Mouse (Mus musculus) CH12.LX (cell line): Measurements from ENCODE around the gene Pfkfb3. TPM values are rescaled to one million over a fixed set of nuclear protein-coding genes. Genes with fewer than 3 reads are reported as not detected.
"Not testable (repeated sequence)": the region's sequence is repeated elsewhere in the genome, so short reads cannot be mapped to it uniquely, and the experiment has no call there.

Source experiments
- DNase-seq: peaks from one replicate; pipeline ENCODE4 v3.0.0-alpha.2; 2013; ENCODE audit errors: extremely low read depth
- H3K27ac ChIP-seq: 2 replicates; pipeline ENCODE4 v1.5.1; 2012; ENCODE audit warnings: low read depth, mild to moderate bottlenecking, control low read depth, moderate library complexity; ENCODE audit not compliant: insufficient read depth
- H3K27me3 ChIP-seq: replicated peaks from 2 replicates; pipeline ENCODE3; 2012; ENCODE audit warnings: inconsistent platforms
- H3K36me3 ChIP-seq, 2 experiments: replicated peaks in 1 of 2; 2 replicates each; pipeline versions ENCODE3 to v1.6.1; 2012; ENCODE audit warnings: inconsistent platforms in 1 of 2, low read length in 1 of 2, mild to moderate bottlenecking in 1 of 2, mixed read lengths in 1 of 2, moderate library complexity in 1 of 2; ENCODE audit not compliant: control insufficient read depth in 1 of 2, insufficient read depth in 1 of 2
- H3K4me1 ChIP-seq, 2 experiments: 2 replicates each; pipeline ENCODE4 v1.6.1; 2012; ENCODE audit warnings: inconsistent platforms in 1 of 2, moderate library complexity in 1 of 2; ENCODE audit not compliant: insufficient read depth in 2 of 2, control insufficient read depth in 1 of 2
- H3K4me2 ChIP-seq: 2 replicates; pipeline ENCODE4 v1.6.1; 2012; ENCODE audit warnings: low read depth, mild to moderate bottlenecking, control low read depth; ENCODE audit not compliant: poor library complexity, insufficient read depth, severe bottlenecking
- H3K4me3 ChIP-seq, 3 experiments: fragments of 150-350 bp in 1 of 3; sonication (generic) in 1 of 3; replicated peaks in 1 of 3; 2 replicates each; pipeline versions ENCODE3 to v1.5.1; 2011 to 2012; ENCODE audit warnings: low read depth in 2 of 3, low read length in 2 of 3, mild to moderate bottlenecking in 2 of 3, moderate library complexity in 2 of 3, control low read depth in 1 of 3, improper control_type of control experiment in 1 of 3, inconsistent platforms in 1 of 3, mixed read lengths in 1 of 3; ENCODE audit not compliant: poor library complexity in 1 of 3
- H3K79me2 ChIP-seq: replicated peaks from 2 replicates; pipeline ENCODE4 v1.6.1; 2012; ENCODE audit warnings: mild to moderate bottlenecking, moderate library complexity; ENCODE audit not compliant: control insufficient read depth, poor library complexity, insufficient read depth, severe bottlenecking; ENCODE audit errors: extremely low read depth
- H3K9ac ChIP-seq: 2 replicates; pipeline ENCODE4 v1.6.1; 2012; ENCODE audit warnings: low read depth, mild to moderate bottlenecking, control low read depth, moderate library complexity; ENCODE audit not compliant: insufficient read depth
- H3K9me3 ChIP-seq: replicated peaks from 2 replicates; pipeline ENCODE3; 2012; ENCODE audit warnings: low read length, inconsistent platforms, mixed read lengths
- BHLHE40 ChIP-seq: IDR thresholded peaks from 2 replicates; pipeline ENCODE4 v1.6.1; 2011; ENCODE audit warnings: mild to moderate bottlenecking, low read depth, low read length, improper control_type of control experiment
- E2F4 ChIP-seq: IDR thresholded peaks from 2 replicates; pipeline ENCODE4 v1.6.1; 2011; ENCODE audit warnings: low read depth, low read length, improper control_type of control experiment; ENCODE audit not compliant: insufficient replicate concordance
- EP300 ChIP-seq: IDR thresholded peaks from 2 replicates; pipeline ENCODE4 v1.6.1; 2011; ENCODE audit warnings: low read length, improper control_type of control experiment
- ETS1 ChIP-seq: conservative IDR thresholded peaks from 2 replicates; pipeline ENCODE4 v1.6.1; 2012; ENCODE audit warnings: low read depth, mild to moderate bottlenecking, inconsistent platforms, low read length, improper control_type of control experiment, moderate library complexity
- IRF4 ChIP-seq: IDR thresholded peaks from 2 replicates; pipeline ENCODE4 v1.6.1; 2014; ENCODE audit warnings: low read depth, mild to moderate bottlenecking, inconsistent platforms, low read length, improper control_type of control experiment
- JUN ChIP-seq: IDR thresholded peaks from 2 replicates; pipeline ENCODE4 v1.6.1; 2011; ENCODE audit warnings: low read depth, mild to moderate bottlenecking, low read length, improper control_type of control experiment, moderate library complexity; ENCODE audit not compliant: insufficient read depth
- JUND ChIP-seq: conservative IDR thresholded peaks from 2 replicates; pipeline ENCODE4 v1.6.1; 2011; ENCODE audit warnings: low read depth, low read length, improper control_type of control experiment
- MAFK ChIP-seq: IDR thresholded peaks from 2 replicates; pipeline ENCODE4 v1.6.1; 2011; ENCODE audit warnings: low read length, improper control_type of control experiment; ENCODE audit not compliant: insufficient replicate concordance
- MAX ChIP-seq: IDR thresholded peaks from 2 replicates; pipeline ENCODE4 v1.6.1; 2011; ENCODE audit warnings: low read length, improper control_type of control experiment
- MAZ ChIP-seq: IDR thresholded peaks from 2 replicates; pipeline ENCODE4 v1.6.1; 2012; ENCODE audit warnings: low read depth, mild to moderate bottlenecking, inconsistent platforms, low read length, improper control_type of control experiment, moderate library complexity
- MEF2A ChIP-seq: IDR thresholded peaks from 2 replicates; pipeline ENCODE4 v1.6.1; 2014; ENCODE audit warnings: low read depth, mild to moderate bottlenecking, inconsistent platforms, low read length, improper control_type of control experiment, borderline replicate concordance
- MXI1 ChIP-seq: IDR thresholded peaks from 2 replicates; pipeline ENCODE4 v1.6.1; 2011; ENCODE audit warnings: mild to moderate bottlenecking, low read depth, low read length, improper control_type of control experiment
- MYC ChIP-seq: IDR thresholded peaks from 2 replicates; pipeline ENCODE4 v1.6.1; 2011; ENCODE audit warnings: low read depth, mild to moderate bottlenecking, improper control_type of control experiment, low read length
- NELFE ChIP-seq: IDR thresholded peaks from 2 replicates; pipeline ENCODE4 v1.6.1; 2011; ENCODE audit warnings: low read depth, low read length, improper control_type of control experiment
- NRF1 ChIP-seq: IDR thresholded peaks from 2 replicates; pipeline ENCODE4 v1.6.1; 2014; ENCODE audit warnings: low read depth, mild to moderate bottlenecking, inconsistent platforms, low read length, improper control_type of control experiment, moderate library complexity
- POLR2A ChIP-seq: IDR thresholded peaks from 2 replicates; pipeline ENCODE4 v1.6.1; 2011; ENCODE audit warnings: low read depth, mild to moderate bottlenecking, improper control_type of control experiment, low read length
- POLR2AphosphoS2 ChIP-seq: IDR thresholded peaks from 2 replicates; pipeline ENCODE4 v1.6.1; 2011; ENCODE audit warnings: low read depth, low read length, improper control_type of control experiment
- RCOR1 ChIP-seq: conservative IDR thresholded peaks from 2 replicates; pipeline ENCODE4 v1.6.1; 2012; ENCODE audit warnings: low read depth, mild to moderate bottlenecking, inconsistent platforms, low read length, improper control_type of control experiment
- SMC3 ChIP-seq: IDR thresholded peaks from 2 replicates; pipeline ENCODE4 v1.6.1; 2011; ENCODE audit warnings: low read depth, low read length, improper control_type of control experiment
- TCF12 ChIP-seq: IDR thresholded peaks from 2 replicates; pipeline ENCODE4 v1.6.1; 2014; ENCODE audit warnings: low read depth, mild to moderate bottlenecking, inconsistent platforms, low read length, improper control_type of control experiment
- UBTF ChIP-seq: IDR thresholded peaks from 2 replicates; pipeline ENCODE4 v1.6.1; 2012; ENCODE audit warnings: low read depth, mild to moderate bottlenecking, inconsistent platforms, low read length, improper control_type of control experiment, moderate library complexity
- USF2 ChIP-seq: conservative IDR thresholded peaks from 2 replicates; pipeline ENCODE4 v1.6.1; 2011; ENCODE audit warnings: low read depth, low read length, improper control_type of control experiment
- ZKSCAN1 ChIP-seq: IDR thresholded peaks from 2 replicates; pipeline ENCODE4 v1.6.1; 2012; ENCODE audit warnings: low read depth, inconsistent platforms, low read length, improper control_type of control experiment, borderline replicate concordance
- ZMIZ1 ChIP-seq: IDR thresholded peaks from 2 replicates; pipeline ENCODE4 v1.6.1; 2012; ENCODE audit warnings: low read depth, mild to moderate bottlenecking, inconsistent platforms, low read length, improper control_type of control experiment
- dilution Hi-C: fragments of 300-500 bp; cut with MboI; formaldehyde crosslinking; loops from 2 replicates; pipeline ENCODE4 v1.14.3; 2020; ENCODE audit warnings: low sequenced_read_pairs; ENCODE audit not compliant: extremely low pct_unique_long_range_greater_than_20kb, extremely low pct_ligation_motif_present
- in situ Hi-C: fragments of 300-500 bp; cut with MboI; formaldehyde crosslinking; loops from 3 replicates; pipeline ENCODE4 v1.14.3; 2019; ENCODE audit warnings: low sequenced_read_pairs, low pct_ligation_motif_present, low pct_unique_long_range_greater_than_20kb, mixed read lengths
- polyA plus RNA-seq: library from polyadenylated mRNA; unstranded; fragments of >175 nt; gene quantifications from 2 replicates; pipeline ENCODE4 v1.2.1, GENCODE M21; 2012; ENCODE audit warnings: low read depth; ENCODE audit not compliant: insufficient read length
- total RNA-seq, 2 experiments: library from RNA; depleted of rRNA; stranded (reverse); fragments of 300-350 nt in 1 of 2; fragments of >200 nt in 1 of 2; gene quantifications; 2 replicates each; pipeline ENCODE4 v1.2.3; 2012 to 2014

The Pfkfb3 gene
- total and polyA plus RNA-seq, 3 experiments = 6.5 to 17.2 (median 6.7) TPM

GRCm38 (mm10) chr2:11542640-11543039 lies 11.2 kb downstream of the Pfkfb3 start (continued):
- no peak for TF ChIP-seq JUND
- no peak for TF ChIP-seq MAFK
- no peak for TF ChIP-seq ZMIZ1
- no peak for TF ChIP-seq E2F4
- TF ChIP-seq NELFE = no peak
- no peak for TF ChIP-seq MXI1
- no peak for TF ChIP-seq USF2
- TF ChIP-seq NRF1 = no peak
- TF ChIP-seq TCF12 = no peak

DNA sequence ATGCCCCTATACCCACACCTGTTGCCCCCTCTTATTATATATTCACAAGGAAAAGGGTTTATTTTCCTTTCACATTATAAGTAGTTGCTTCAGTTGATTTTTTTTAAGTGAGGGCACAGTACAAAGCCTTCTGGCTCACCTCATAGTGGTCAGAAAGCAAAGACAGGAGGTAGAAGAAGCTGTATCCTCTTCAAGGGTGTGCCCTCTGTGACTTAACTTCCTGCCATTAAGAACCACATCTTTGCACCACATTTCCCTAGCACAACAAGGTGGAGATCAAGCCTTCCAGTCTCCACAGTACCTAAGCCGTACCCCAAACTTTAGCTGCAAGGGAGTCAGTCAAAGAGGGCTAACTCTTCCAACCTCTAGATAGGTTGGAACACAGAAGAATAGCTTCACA lies 11.8 kb downstream of the Pfkfb3 start:
- Histone ChIP-seq H3K79me2 (no peaks in the 10 kb centered on the region), H3K9ac (no peak overlapping the region), H3K4me2 (no peak overlapping the region), H3K36me3 (peaks cover 0 to 47% of the 10 kb centered on the region in 2 experiments), H3K4me3 (no peak overlapping the region), H3K27me3 (no peaks in the 10 kb centered on the region), H3K4me1 (peaks cover 0 to 28% of the 10 kb centered on the region in 2 experiments; a peak in 3 of 4 replicates), H3K27ac (no peak overlapping the region), H3K9me3 (peaks cover 2% of the 10 kb centered on the region)
- no peak for DNase-seq
- dilution Hi-C loops = no loop called here
- in situ Hi-C loops = no loop called here
- no peak for TF ChIP-seq EP300
- TF ChIP-seq POLR2A = no peak
- no peak for TF ChIP-seq UBTF
- no peak for TF ChIP-seq NELFE
- TF ChIP-seq MAZ = no peak

DNA sequence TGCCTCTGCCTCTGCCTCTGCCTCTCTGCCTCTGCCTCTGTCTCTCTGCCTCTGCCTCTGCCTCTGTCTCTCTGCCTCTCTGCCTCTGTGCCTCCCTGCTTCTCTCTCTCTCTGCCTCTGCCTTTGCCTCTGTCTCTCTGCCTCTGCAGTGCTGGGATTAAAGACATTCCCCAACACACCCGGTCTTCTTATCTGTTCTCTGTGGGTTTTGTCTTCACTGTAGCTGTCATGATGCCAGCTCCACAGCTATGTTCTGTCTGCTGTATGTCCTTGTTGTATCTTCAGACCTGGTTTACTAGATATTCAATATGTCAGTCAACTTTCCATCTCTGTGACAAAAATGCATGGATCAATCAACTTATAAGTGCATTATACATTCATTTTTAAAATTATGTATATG lies 12.3 kb downstream of the Pfkfb3 start:
- H3K27ac ChIP-seq, H3K27me3 ChIP-seq, in situ Hi-C loops, H3K4me2 ChIP-seq, H3K9me3 ChIP-seq, dilution Hi-C loops, H3K9ac ChIP-seq, H3K4me3 ChIP-seq, H3K79me2 ChIP-seq, DNase-seq: not testable (repeated sequence)
- H3K4me1 ChIP-seq = peaks cover 0 to 28% of the 10 kb centered on the region in 2 experiments; a peak in 3 of 4 replicates
- H3K36me3 ChIP-seq = peaks cover 0 to 43% of the 10 kb centered on the region in 2 experiments

- Histone ChIP-seq H3K27me3 (no peaks in the 10 kb centered on the region), H3K4me3 (peak overlapping the region in 1 of 3 experiments; percentile 30), H3K4me1 (peaks cover 4 to 15% of the 10 kb centered on the region in 2 experiments), H3K36me3 (peaks cover 0 to 43% of the 10 kb centered on the region in 2 experiments), H3K4me2 (peak overlapping the region; percentile 57; the same call in 1 of the 2 replicates), H3K9me3 (no peaks in the 10 kb centered on the region), H3K9ac (no peak overlapping the region), H3K27ac (no peak overlapping the region), H3K79me2 (no peaks in the 10 kb centered on the region)
- dilution Hi-C loops (no loop called here), in situ Hi-C loops (no loop called here)
- TF ChIP-seq JUN (no peak), RCOR1 (no peak), ZKSCAN1 (no peak), IRF4 (no peak), UBTF (no peak), MEF2A (no peak), E2F4 (no peak), MAZ (no peak), MAX (no peak), POLR2AphosphoS2 (no peak), ETS1 (no peak), BHLHE40 (no peak), MXI1 (no peak), SMC3 (no peak), MYC (no peak)
- no peak for DNase-seq
Measured at GRCm38 (mm10) chr2:11535966-11536365, 17.9 kb downstream of the Pfkfb3 start.
